Mouse (Mus musculus): ENCODE measurements around the gene Ifi206. TPM values are rescaled to one million over a fixed set of nuclear protein-coding genes. Genes with fewer than 3 reads are reported as not detected.

The Ifi206 gene
- polyA plus RNA-seq, 1 experiment, result 0.38 TPM

DNA sequence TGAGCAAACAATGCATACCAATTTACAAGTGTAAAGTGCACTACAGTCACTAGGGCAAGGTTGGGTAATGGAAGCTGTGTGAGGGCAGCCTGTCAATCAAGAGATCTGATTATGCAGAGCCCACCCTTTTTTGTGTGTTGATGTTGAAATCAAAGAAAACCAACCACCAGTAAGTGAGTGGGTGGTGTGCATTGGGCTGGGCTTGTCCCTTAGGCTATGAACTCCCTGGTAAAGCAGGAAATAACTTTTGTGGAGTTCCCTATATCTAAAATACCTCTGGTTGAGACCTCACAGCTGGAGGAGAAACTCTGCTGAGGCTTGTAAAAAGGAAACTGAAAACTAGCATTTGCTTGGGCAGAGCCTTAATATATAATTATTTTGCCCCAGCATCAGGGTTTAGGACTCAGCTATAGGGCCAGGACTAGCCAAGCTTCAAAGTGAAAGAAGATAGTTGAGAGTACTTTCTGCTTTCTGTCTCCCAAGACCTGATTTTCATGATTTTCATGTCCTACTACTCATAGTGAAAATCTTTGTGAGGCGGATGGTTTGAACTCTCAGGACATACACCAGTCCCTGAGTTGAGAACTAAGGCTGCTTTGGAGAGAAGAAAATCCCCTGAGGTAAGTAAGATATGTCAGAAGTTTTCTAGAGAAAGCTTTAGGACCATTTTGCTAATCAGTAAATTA, 71.8 kb downstream of the Ifi206 start:
- no peak for DNase-seq (ENCODE audit: low read depth)

DNA sequence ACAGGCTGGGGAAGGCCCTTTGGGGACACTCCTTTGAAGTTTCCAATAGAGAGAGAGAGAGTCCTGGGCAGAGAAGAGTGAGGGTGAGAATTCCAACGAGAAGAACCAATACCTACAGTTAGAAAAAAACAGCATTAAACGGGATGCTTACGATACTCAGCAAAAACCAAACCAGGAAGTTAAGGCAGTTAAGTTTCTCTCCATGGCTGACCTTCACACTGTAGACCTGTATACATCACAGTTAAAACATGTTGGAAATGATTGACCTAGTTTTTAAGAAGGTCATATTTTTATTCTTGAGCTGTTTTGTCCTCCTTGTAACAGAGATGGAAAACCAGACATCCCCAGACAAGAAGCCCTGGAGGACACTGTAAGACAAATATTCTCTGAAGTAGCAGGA, 72.3 kb downstream of the Ifi206 start:
- no peak for DNase-seq (ENCODE audit: low read depth)

Other genes with a start within 250 kb of the Ifi206 start
- gene Olfr418, start 225.0 kb downstream of the Ifi206 start, polyA plus RNA-seq (2012; rRNA removed), result not detected in 2 replicates
- not detected in 2 replicates for gene Mptx2, start 213.3 kb downstream of the Ifi206 start, polyA plus RNA-seq (2012; rRNA removed)
- 9.0 and 12.5 TPM in 2 replicates for gene Ackr1, start 157.3 kb downstream of the Ifi206 start, polyA plus RNA-seq (2012; rRNA removed)
- 1.3 and 2.7 TPM in 2 replicates for gene Aim2, start 140.2 kb downstream of the Ifi206 start, polyA plus RNA-seq (2012; rRNA removed)
- 8.5 and 11.4 TPM in 2 replicates for gene Cadm3, start 123.3 kb downstream of the Ifi206 start, polyA plus RNA-seq (2012; rRNA removed)
- gene Ifi214, start 44.9 kb upstream of the Ifi206 start, polyA plus RNA-seq (2012; rRNA removed), result not detected in 2 replicates
- gene Ifi213, start 108.2 kb upstream of the Ifi206 start, polyA plus RNA-seq (2012; rRNA removed), result 0.76 and 1.2 TPM in 2 replicates
- 0.27 and 0.34 TPM in 2 replicates for gene Ifi209, start 139.9 kb upstream of the Ifi206 start, polyA plus RNA-seq (2012; rRNA removed)
- gene Ifi208, start 182.6 kb upstream of the Ifi206 start, polyA plus RNA-seq (2012; rRNA removed), result 0.48 and 1.1 TPM in 2 replicates